Mouse (Mus musculus): Measurements from ENCODE around the gene Lrrc47.

DNA sequence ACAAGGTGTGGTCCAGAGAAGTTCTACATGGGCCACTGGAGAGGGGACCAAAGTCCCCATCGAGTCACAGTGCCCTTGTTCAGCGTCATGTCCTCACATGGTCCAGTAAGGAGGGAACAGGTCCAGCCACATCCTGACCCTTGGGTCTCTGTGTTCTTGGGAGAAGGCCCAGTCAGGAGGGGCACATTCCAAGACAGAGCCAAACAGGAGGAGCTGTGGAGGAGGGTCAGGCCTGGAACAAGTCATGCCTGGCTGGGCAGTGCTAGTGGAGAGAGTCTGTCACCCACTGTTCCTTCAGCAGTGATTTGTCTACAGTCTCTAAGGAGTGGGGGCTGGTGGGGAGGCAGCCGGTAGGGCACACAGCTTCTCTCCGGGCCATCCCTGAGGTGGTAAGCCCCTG is 10.9 kb downstream of the Lrrc47 start:
- TF ChIP-seq CTCF (IDR thresholded peaks at IDR 0.05; ENCODE audit: extremely low read depth, insufficient read depth, low read length) (no peak), POLR2A (IDR thresholded peaks at IDR 0.05; ENCODE audit: extremely low read depth, insufficient read depth, low read length) (no peak)

All from cortical plate, adult 2 months (tissue).